Mouse (Mus musculus): ENCODE results near the gene Lamc2.

GRCm38 (mm10) chr1:153185828-153186803 lies at the start of gene Lamc2:
- TF ChIP-seq POLR2A (IDR thresholded peaks at IDR 0.05; ENCODE audit: borderline replicate concordance, extremely low read depth, low read depth, low read length) (peak; percentile 20; the same call in 1 of the 2 replicates), CTCF (IDR thresholded peaks at IDR 0.05; ENCODE audit: insufficient read depth, low read length) (no peak)

All from lung, adult 2 months (tissue).